Mouse (Mus musculus) testis, adult 2 months (tissue): Measurements from ENCODE around the gene Drap1.

Source experiments
- CTCF ChIP-seq: fragments of 200-500 bp; IDR thresholded peaks from 2 replicates; pipeline ENCODE4 v1.5.1; 2012; ENCODE audit warnings: low read depth, mild to moderate bottlenecking, inconsistent platforms, low read length, moderate library complexity; ENCODE audit not compliant: control insufficient read depth, insufficient read depth, insufficient replicate concordance
- POLR2A ChIP-seq: fragments of 200-500 bp; IDR thresholded peaks from 2 replicates; pipeline ENCODE4 v1.6.1; 2012; ENCODE audit warnings: low read depth, mild to moderate bottlenecking, inconsistent platforms, low read length, moderate library complexity; ENCODE audit not compliant: control insufficient read depth

DNA sequence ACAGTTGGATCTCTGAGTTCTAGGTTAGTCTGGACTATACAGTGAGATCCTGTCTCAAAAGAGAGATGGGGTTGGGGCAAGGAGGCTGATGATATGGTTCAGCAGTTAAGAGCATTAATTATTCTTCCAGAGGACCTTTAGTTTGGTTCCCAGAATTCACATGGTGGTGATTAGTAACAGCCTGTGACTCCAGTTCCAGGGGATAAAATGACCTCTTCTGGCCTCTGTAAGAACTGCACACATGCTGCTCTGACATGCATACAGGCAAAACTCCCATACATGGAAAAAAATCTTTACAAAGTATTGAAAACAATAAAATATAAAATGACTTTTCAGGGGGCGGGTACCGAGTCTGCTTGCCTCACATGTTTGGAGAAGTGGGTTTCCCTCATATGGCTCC, 3.3 kb upstream of the Drap1 start:
- TF ChIP-seq POLR2A (no peak), CTCF (no peak)
